Mouse (Mus musculus) 416B (cell line): ENCODE measurements at regions not wholly inside any gene's neighbourhood (a gene's known extent, or its start where the extent isn't known, plus 50 kb on each side); places are given as distances from the start of the nearest gene placed in this dataset.

Experiments used
- DNase-seq: peaks from one replicate; pipeline ENCODE4 v3.0.0; 2011; ENCODE audit warnings: low read depth

- no peak for DNase-seq
Observed at GRCm38 (mm10) chr3:156256719-156257118, 304.9 kb upstream of the Negr1 start.

GRCm38 (mm10) chr3:156264654-156265053, 296.9 kb upstream of the Negr1 start:
- DNase-seq = no peak

GRCm38 (mm10) chr3:156267727-156268126, 293.9 kb upstream of the Negr1 start:
- no peak for DNase-seq

GRCm38 (mm10) chr3:156299984-156300770, 261.4 kb upstream of the Negr1 start:
- DNase-seq = no peak

GRCm38 (mm10) chr3:156301302-156301701, 260.3 kb upstream of the Negr1 start:
- DNase-seq = no peak

- no peak for DNase-seq
Observed at GRCm38 (mm10) chr3:156301745-156302144, 259.8 kb upstream of the Negr1 start.

- DNase-seq = no peak
Observed at GRCm38 (mm10) chr3:156304174-156304573, 257.4 kb upstream of the Negr1 start.

GRCm38 (mm10) chr3:156305064-156305463, 256.5 kb upstream of the Negr1 start:
- DNase-seq = no peak

- DNase-seq = no peak
Observed at GRCm38 (mm10) chr3:156335033-156335793, 226.4 kb upstream of the Negr1 start.

GRCm38 (mm10) chr3:156341484-156341883, 220.1 kb upstream of the Negr1 start:
- no peak for DNase-seq

GRCm38 (mm10) chr3:156351727-156352126, 209.9 kb upstream of the Negr1 start:
- no peak for DNase-seq

- DNase-seq = no peak
Observed at GRCm38 (mm10) chr3:156353430-156353829, 208.2 kb upstream of the Negr1 start.

- no peak for DNase-seq
Observed at GRCm38 (mm10) chr3:156353841-156354473, 207.6 kb upstream of the Negr1 start.

- no peak for DNase-seq
Observed at GRCm38 (mm10) chr3:156368669-156369343, 192.8 kb upstream of the Negr1 start.

GRCm38 (mm10) chr3:156376717-156377116, 184.9 kb upstream of the Negr1 start:
- DNase-seq = no peak

- DNase-seq = no peak
Observed at GRCm38 (mm10) chr3:156382919-156383318, 178.7 kb upstream of the Negr1 start.

- no peak for DNase-seq
Observed at GRCm38 (mm10) chr3:156406136-156406535, 155.5 kb upstream of the Negr1 start.

- no peak for DNase-seq
Observed at GRCm38 (mm10) chr3:156407112-156407511, 154.5 kb upstream of the Negr1 start.

- peak; percentile 12 for DNase-seq
Observed at GRCm38 (mm10) chr3:156410126-156410525, 151.5 kb upstream of the Negr1 start.

- no peak for DNase-seq
Observed at GRCm38 (mm10) chr3:156412757-156413156, 148.8 kb upstream of the Negr1 start.

GRCm38 (mm10) chr3:156414431-156415427, 146.9 kb upstream of the Negr1 start:
- no peak for DNase-seq
